13 mouse cellular contexts compared by ENCODE assay signal in genomic region chr6:51002713-51003112, GRCm38 (mm10).
A peak's percentile ranks its signal among the peaks of the same experiment; 100 is the strongest.
DNase-seq lines count a peak whose midpoint lies in the region; ATAC-seq and TF ChIP-seq lines count a peak whose summit lies in the region.
"Had no signal": no experiment of that assay in that cellular context is flagged by ENCODE, and none has a peak within 500 bp of the region (broad histone marks: within the 10 kb centered on the region; RNA-seq: fewer than 3 reads in every experiment).

No protein-coding gene starts in this region.

- H3K36me3 ChIP-seq in hindbrain, embryonic 11.5 days (ENCODE audit: control insufficient read depth, insufficient read depth, low read length), result no peaks in the 10 kb centered on the region
- H3K36me3 ChIP-seq in hindbrain, embryonic 16.5 days (ENCODE audit: control insufficient read depth, insufficient read depth, low read length), result no peaks in the 10 kb centered on the region
- H3K36me3 ChIP-seq in embryonic facial prominence, embryonic 13.5 days, result no peaks in the 10 kb centered on the region
- no peaks in the 10 kb centered on the region for H3K36me3 ChIP-seq in limb, embryonic 15.5 days
- no peaks in the 10 kb centered on the region for H3K36me3 ChIP-seq in intestine, postnatal 0 days (ENCODE audit: control insufficient read depth, insufficient read depth)
- no peaks in the 10 kb centered on the region for H3K36me3 ChIP-seq in lung, postnatal 0 days (ENCODE audit: insufficient read depth, low read length)
- H3K36me3 ChIP-seq: lung, embryonic 15.5 days had no signal

- no peak overlapping the region for H3K4me3 ChIP-seq in hindbrain, embryonic 11.5 days (ENCODE audit: low read depth, low read length)
- no peak overlapping the region for H3K4me3 ChIP-seq in hindbrain, embryonic 16.5 days (ENCODE audit: low read length)
- H3K4me3 ChIP-seq in embryonic facial prominence, embryonic 13.5 days, result no peak overlapping the region
- no peak overlapping the region for H3K4me3 ChIP-seq in limb, embryonic 15.5 days
- no peak overlapping the region for H3K4me3 ChIP-seq in intestine, postnatal 0 days (ENCODE audit: low read depth, low read length)
- H3K4me3 ChIP-seq in lung, postnatal 0 days (ENCODE audit: low read depth, low read length), result no peak overlapping the region
- H3K4me3 ChIP-seq: lung, embryonic 15.5 days; megakaryocyte, embryonic 14.5 days had no signal

- H3K4me1 ChIP-seq in hindbrain, embryonic 11.5 days (replicated peaks; ENCODE audit: control insufficient read depth, insufficient read depth, low read length), result no peaks in the 10 kb centered on the region
- H3K4me1 ChIP-seq in hindbrain, embryonic 16.5 days (ENCODE audit: control insufficient read depth, insufficient read depth, low read depth, low read length), result peaks cover 2% of the 10 kb centered on the region; the same call in 1 of the 2 replicates
- H3K4me1 ChIP-seq in embryonic facial prominence, embryonic 13.5 days, result peaks cover 50% of the 10 kb centered on the region
- H3K4me1 ChIP-seq in limb, embryonic 15.5 days, result peaks cover 29% of the 10 kb centered on the region
- H3K4me1 ChIP-seq in intestine, postnatal 0 days (replicated peaks; ENCODE audit: control insufficient read depth, insufficient read depth, low read length), result 0 out of 2 replicates have a peak, but pooled peaks cover 4% of the 10 kb centered on the region
- H3K4me1 ChIP-seq in lung, postnatal 0 days (ENCODE audit: insufficient read depth, low read depth, low read length), result no peaks in the 10 kb centered on the region
- H3K4me1 ChIP-seq: lung, embryonic 15.5 days; megakaryocyte, embryonic 14.5 days had no signal

- no peak for TF ChIP-seq CTCF in intestine, postnatal 0 days (IDR thresholded peaks at IDR 0.05; ENCODE audit: low read depth)
- TF ChIP-seq CTCF in lung, postnatal 0 days (IDR thresholded peaks at IDR 0.05), result no peak

- TF ChIP-seq EP300 in lung, postnatal 0 days (IDR thresholded peaks at IDR 0.05), result no peak

- H3K27ac ChIP-seq in hindbrain, embryonic 11.5 days (ENCODE audit: low read depth, low read length), result no peak overlapping the region
- no peak overlapping the region for H3K27ac ChIP-seq in hindbrain, embryonic 16.5 days (ENCODE audit: low read depth, low read length)
- H3K27ac ChIP-seq in embryonic facial prominence, embryonic 13.5 days, result peak overlapping the region; percentile 96
- peak overlapping the region; percentile 73 for H3K27ac ChIP-seq in limb, embryonic 15.5 days
- H3K27ac ChIP-seq in intestine, postnatal 0 days (ENCODE audit: low read depth, low read length), result no peak overlapping the region
- no peak overlapping the region for H3K27ac ChIP-seq in lung, postnatal 0 days (ENCODE audit: low read length)
- H3K27ac ChIP-seq: kidney, postnatal 0 days; lung, embryonic 15.5 days had no signal

- no peak overlapping the region for H3K9ac ChIP-seq in hindbrain, embryonic 11.5 days (ENCODE audit: low read depth, low read length)
- no peak overlapping the region for H3K9ac ChIP-seq in hindbrain, embryonic 16.5 days (ENCODE audit: low read depth, low read length)
- no peak overlapping the region for H3K9ac ChIP-seq in embryonic facial prominence, embryonic 13.5 days
- H3K9ac ChIP-seq in limb, embryonic 15.5 days, result no peak overlapping the region
- H3K9ac ChIP-seq in intestine, postnatal 0 days (ENCODE audit: low read depth, low read length), result no peak overlapping the region
- no peak overlapping the region for H3K9ac ChIP-seq in lung, postnatal 0 days (replicated peaks; ENCODE audit: low read depth)
- H3K9ac ChIP-seq: lung, embryonic 15.5 days had no signal

- no peaks in the 10 kb centered on the region for H3K9me3 ChIP-seq in hindbrain, embryonic 11.5 days (ENCODE audit: control insufficient read depth, low read length)
- H3K9me3 ChIP-seq in hindbrain, embryonic 16.5 days (ENCODE audit: control insufficient read depth, low read length), result no peaks in the 10 kb centered on the region
- no peaks in the 10 kb centered on the region for H3K9me3 ChIP-seq in embryonic facial prominence, embryonic 13.5 days
- H3K9me3 ChIP-seq in limb, embryonic 15.5 days, result no peaks in the 10 kb centered on the region
- H3K9me3 ChIP-seq in intestine, postnatal 0 days (ENCODE audit: control insufficient read depth), result no peaks in the 10 kb centered on the region
- H3K9me3 ChIP-seq in lung, postnatal 0 days (ENCODE audit: low read length), result no peaks in the 10 kb centered on the region
- H3K9me3 ChIP-seq: lung, embryonic 15.5 days; megakaryocyte, embryonic 14.5 days had no signal

- peak; percentile 45 for DNase-seq in hindbrain, embryonic 11.5 days (ENCODE audit: low spot score)
- DNase-seq in forelimb bud, embryonic 11.5 days (ENCODE audit: low read depth, low spot score), result peak; percentile 90
- no peak for DNase-seq in right cerebral cortex, adult 2 months (ENCODE audit: low spot score in 2 of 2)
- no peak for DNase-seq in lung, postnatal 0 days (ENCODE audit: low spot score)
- DNase-seq: liver; thymus, postnatal 4 days had no signal

- no peaks in the 10 kb centered on the region for H3K27me3 ChIP-seq in hindbrain, embryonic 11.5 days (ENCODE audit: control insufficient read depth, insufficient read depth, low read length)
- no peaks in the 10 kb centered on the region for H3K27me3 ChIP-seq in hindbrain, embryonic 16.5 days (replicated peaks; ENCODE audit: control insufficient read depth, insufficient read depth, low read length)
- no peaks in the 10 kb centered on the region for H3K27me3 ChIP-seq in embryonic facial prominence, embryonic 13.5 days
- 0 out of 2 replicates have a peak, but pooled peaks cover under 1% of the 10 kb centered on the region for H3K27me3 ChIP-seq in limb, embryonic 15.5 days
- H3K27me3 ChIP-seq in intestine, postnatal 0 days (replicated peaks; ENCODE audit: control insufficient read depth, insufficient read depth, low read length), result no peaks in the 10 kb centered on the region
- H3K27me3 ChIP-seq in lung, postnatal 0 days (replicated peaks; ENCODE audit: insufficient read depth, low read length), result no peaks in the 10 kb centered on the region
- H3K27me3 ChIP-seq: lung, embryonic 15.5 days had no signal

- no peak overlapping the region for H3K4me2 ChIP-seq in hindbrain, embryonic 11.5 days (replicated peaks; ENCODE audit: low read depth, low read length)
- no peak overlapping the region for H3K4me2 ChIP-seq in hindbrain, embryonic 16.5 days (ENCODE audit: low read length)
- H3K4me2 ChIP-seq in embryonic facial prominence, embryonic 13.5 days, result peak overlapping the region; percentile 43
- no peak overlapping the region; the same call in 1 of the 2 replicates for H3K4me2 ChIP-seq in limb, embryonic 15.5 days
- no peak overlapping the region for H3K4me2 ChIP-seq in intestine, postnatal 0 days (replicated peaks; ENCODE audit: low read depth)
- H3K4me2 ChIP-seq in lung, postnatal 0 days (replicated peaks; ENCODE audit: low read depth, low read length), result no peak overlapping the region
- H3K4me2 ChIP-seq: lung, embryonic 15.5 days had no signal

- ATAC-seq in hindbrain, embryonic 11.5 days (ENCODE audit: low FRiP score), result no peak
- ATAC-seq in hindbrain, embryonic 16.5 days, result no peak
- ATAC-seq in embryonic facial prominence, embryonic 13.5 days (ENCODE audit: insufficient number of reproducible peaks, insufficient read depth, low FRiP score, low TSS enrichment, low read depth), result peak; percentile 88
- peak; percentile 80; the same call in 1 of the 2 replicates for ATAC-seq in limb, embryonic 15.5 days (ENCODE audit: insufficient number of reproducible peaks, low FRiP score, low TSS enrichment, low read depth)
- no peak for ATAC-seq in intestine, postnatal 0 days
- no peak for ATAC-seq in lung, postnatal 0 days

- 63% methylated on average over 7 of the region's 7 CpGs for WGBS in hindbrain, embryonic 11.5 days
- WGBS in hindbrain, embryonic 16.5 days, result 49% methylated on average over 7 of the region's 7 CpGs
- WGBS in embryonic facial prominence, embryonic 13.5 days, result 19% methylated on average over 7 of the region's 7 CpGs
- 29% methylated on average over 7 of the region's 7 CpGs for WGBS in limb, embryonic 15.5 days
- 66% methylated on average over 7 of the region's 7 CpGs for WGBS in intestine, postnatal 0 days
- 52% methylated on average over 7 of the region's 7 CpGs for WGBS in lung, postnatal 0 days

Comparison
In these comparisons a context has a peak if more than half of its experiments do, and no peak if none do; other contexts are left out.
1. ATAC-seq: peak in embryonic facial prominence, embryonic 13.5 days (single experiment) and limb, embryonic 15.5 days (single experiment); none in hindbrain, embryonic 11.5 days (single experiment), hindbrain, embryonic 16.5 days (single experiment), intestine, postnatal 0 days (single experiment) and lung, postnatal 0 days (single experiment).
2. DNase-seq: peak in hindbrain, embryonic 11.5 days (single experiment) and forelimb bud, embryonic 11.5 days (single experiment); none in right cerebral cortex, adult 2 months (0 of 2) and lung, postnatal 0 days (single experiment).
3. H3K27ac ChIP-seq: peak in embryonic facial prominence, embryonic 13.5 days (single experiment) and limb, embryonic 15.5 days (single experiment); none in hindbrain, embryonic 11.5 days (single experiment), hindbrain, embryonic 16.5 days (single experiment), intestine, postnatal 0 days (single experiment) and lung, postnatal 0 days (single experiment).